Mouse (Mus musculus): Measurements from ENCODE around the gene Fam57b. TPM values are rescaled to one million over a fixed set of nuclear protein-coding genes. Genes with fewer than 3 reads are reported as not detected.

Fam57b gene
- total RNA-seq, 2 experiments from 2014 or later = 135 to 141 TPM

GRCm38 (mm10) chr7:126793456-126794270 is 3.8 kb upstream of the Fam57b start:
- no peak for DNase-seq (ENCODE audit: extremely low spot score in 1 of 2, low spot score in 2 of 2)
- intact Hi-C loops (cut with DNase I) = no loop called here

- DNase-seq (ENCODE audit: extremely low spot score in 1 of 2, low spot score in 2 of 2) = no peak
- intact Hi-C loops (cut with DNase I) = no loop called here
Observed at GRCm38 (mm10) chr7:126794271-126794605, 3.2 kb upstream of the Fam57b start.

- intact Hi-C loops (cut with DNase I) = no loop called here
- DNase-seq (ENCODE audit: extremely low spot score in 1 of 2, low spot score in 2 of 2) = peak in 1 of 2 experiments; percentile 41
Observed at GRCm38 (mm10) chr7:126795387-126796317, 1.8 kb upstream of the Fam57b start.

- intact Hi-C loops (cut with DNase I) = no loop called here
- peak in 1 of 2 experiments; percentile 39 for DNase-seq (ENCODE audit: extremely low spot score in 1 of 2, low spot score in 2 of 2)
Observed at GRCm38 (mm10) chr7:126796350-126796932, 1.0 kb upstream of the Fam57b start.

GRCm38 (mm10) chr7:126798127-126799049 is 920 bp downstream of the Fam57b start:
- intact Hi-C loops (cut with DNase I) = no loop called here
- peak in 1 of 2 experiments; percentile 48 for DNase-seq (ENCODE audit: extremely low spot score in 1 of 2, low spot score in 2 of 2)

- DNase-seq (ENCODE audit: extremely low spot score in 1 of 2, low spot score in 2 of 2) = peak; percentile 96 to 98
- intact Hi-C loops (cut with DNase I) = no loop called here
Observed at GRCm38 (mm10) chr7:126799050-126799467, 1.6 kb downstream of the Fam57b start.

GRCm38 (mm10) chr7:126799468-126800268 is 2.2 kb downstream of the Fam57b start:
- intact Hi-C loops (cut with DNase I) = no loop called here
- DNase-seq (ENCODE audit: extremely low spot score in 1 of 2, low spot score in 2 of 2) = peak in 1 of 2 experiments; percentile 72

GRCm38 (mm10) chr7:126800269-126801056 is 3.0 kb downstream of the Fam57b start:
- intact Hi-C loops (cut with DNase I) = no loop called here
- peak in 1 of 2 experiments; percentile 31 for DNase-seq (ENCODE audit: extremely low spot score in 1 of 2, low spot score in 2 of 2)

GRCm38 (mm10) chr7:126801057-126801422 is 3.6 kb downstream of the Fam57b start:
- intact Hi-C loops (cut with DNase I) = no loop called here
- DNase-seq (ENCODE audit: extremely low spot score in 1 of 2, low spot score in 2 of 2) = no peak

GRCm38 (mm10) chr7:126802134-126802889 is 4.8 kb downstream of the Fam57b start:
- DNase-seq (ENCODE audit: extremely low spot score in 1 of 2, low spot score in 2 of 2) = peak in 1 of 2 experiments; percentile 29
- intact Hi-C loops (cut with DNase I) = no loop called here

- DNase-seq (ENCODE audit: extremely low spot score in 1 of 2, low spot score in 2 of 2) = no peak
- intact Hi-C loops (cut with DNase I) = no loop called here
Observed at GRCm38 (mm10) chr7:126803181-126803580, 5.7 kb downstream of the Fam57b start.

- intact Hi-C loops (cut with DNase I) = no loop called here
- DNase-seq (ENCODE audit: extremely low spot score in 1 of 2, low spot score in 2 of 2) = no peak
Observed at GRCm38 (mm10) chr7:126803751-126804150, 6.3 kb downstream of the Fam57b start.

- intact Hi-C loops (cut with DNase I) = no loop called here
- no peak for DNase-seq (ENCODE audit: extremely low spot score in 1 of 2, low spot score in 2 of 2)
Observed at GRCm38 (mm10) chr7:126806956-126807355, 9.5 kb downstream of the Fam57b start.

GRCm38 (mm10) chr7:126807405-126807804 is 9.9 kb downstream of the Fam57b start:
- DNase-seq (ENCODE audit: extremely low spot score in 1 of 2, low spot score in 2 of 2) = no peak
- intact Hi-C loops (cut with DNase I) = no loop called here

GRCm38 (mm10) chr7:126808703-126809455 is 11.4 kb downstream of the Fam57b start:
- peak; percentile 84 to 91 for DNase-seq (ENCODE audit: extremely low spot score in 1 of 2, low spot score in 2 of 2)

More at GRCm38 (mm10) chr7:126808703-126809455, 11.4 kb downstream of the Fam57b start:
- intact Hi-C loops (cut with DNase I) = no loop called here

Measured in left cerebral cortex, postnatal 10 days (tissue).